Mouse (Mus musculus): ENCODE measurements at regions not wholly inside any gene's neighbourhood (a gene's known extent, or its start where the extent isn't known, plus 50 kb on each side); places are given as distances from the start of the nearest gene placed in this dataset.
"Not testable (repeated sequence)": the region's sequence is repeated elsewhere in the genome, so short reads cannot be mapped to it uniquely, and the experiment has no call there.

DNA sequence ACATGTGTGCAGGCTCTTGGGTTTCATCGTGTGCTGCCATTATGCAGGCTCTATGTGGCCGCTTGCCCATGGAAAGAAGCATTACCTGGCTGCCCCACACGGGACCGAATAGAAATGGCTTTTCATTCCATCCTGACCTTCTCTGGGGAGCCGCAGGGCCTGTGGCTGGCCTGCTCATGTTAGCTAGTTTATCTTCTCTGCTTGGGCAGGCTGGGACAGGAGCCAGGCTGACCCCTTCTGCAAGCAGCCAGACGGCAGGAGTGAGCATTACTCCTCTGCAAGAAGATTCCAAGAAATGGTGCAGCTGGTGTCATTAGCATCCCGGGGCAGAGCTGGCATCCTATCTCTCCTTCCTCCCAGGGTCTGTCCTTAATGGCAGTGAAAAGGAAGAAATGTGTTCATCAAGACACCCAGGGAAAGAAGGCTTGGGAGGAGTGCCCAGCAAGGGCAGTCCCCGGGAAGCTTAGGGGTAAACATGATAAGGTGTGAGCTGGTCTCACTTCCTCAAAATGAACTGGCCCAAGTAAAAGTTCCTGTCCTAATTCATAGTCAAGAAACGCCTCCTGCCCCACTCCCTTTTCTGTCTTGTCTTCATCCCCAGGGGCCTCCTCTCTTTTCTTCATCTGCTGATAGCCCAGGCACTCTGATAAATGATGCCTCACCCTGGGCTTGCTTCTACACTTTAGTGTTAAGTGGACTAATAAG, 178.9 kb upstream of the Myt1l start:
- Histone ChIP-seq H3K27me3 (ENCODE audit: control insufficient read depth, insufficient read depth, low read length) (no peaks in the 10 kb centered on the region), H3K79me2 (replicated peaks; ENCODE audit: control insufficient read depth, insufficient read depth, low read length) (no peaks in the 10 kb centered on the region), H3K9ac (ENCODE audit: low read depth, low read length) (no peak overlapping the region), H3K36me3 (ENCODE audit: control insufficient read depth, insufficient read depth, low read length) (no peaks in the 10 kb centered on the region), H3K4me3 (no peak overlapping the region), H3K27ac (no peak overlapping the region), H3K4me1 (ENCODE audit: control insufficient read depth, insufficient read depth, low read length) (peaks cover 5% of the 10 kb centered on the region; the same call in 1 of the 2 replicates)
- 30% methylated on average over 9 of the region's 9 CpGs for WGBS
- intact Hi-C loops (cut with DNase I): no loop called here
- TF ChIP-seq POLR2A (IDR thresholded peaks at IDR 0.05; ENCODE audit: insufficient read depth, low read depth, low read length) (no peak), EP300 (IDR thresholded peaks at IDR 0.05; ENCODE audit: insufficient read depth, low read depth, low read length) (no peak), CTCF (IDR thresholded peaks at IDR 0.05) (no peak)
- DNase-seq: peak in 1 of 2 experiments; percentile 6

DNA sequence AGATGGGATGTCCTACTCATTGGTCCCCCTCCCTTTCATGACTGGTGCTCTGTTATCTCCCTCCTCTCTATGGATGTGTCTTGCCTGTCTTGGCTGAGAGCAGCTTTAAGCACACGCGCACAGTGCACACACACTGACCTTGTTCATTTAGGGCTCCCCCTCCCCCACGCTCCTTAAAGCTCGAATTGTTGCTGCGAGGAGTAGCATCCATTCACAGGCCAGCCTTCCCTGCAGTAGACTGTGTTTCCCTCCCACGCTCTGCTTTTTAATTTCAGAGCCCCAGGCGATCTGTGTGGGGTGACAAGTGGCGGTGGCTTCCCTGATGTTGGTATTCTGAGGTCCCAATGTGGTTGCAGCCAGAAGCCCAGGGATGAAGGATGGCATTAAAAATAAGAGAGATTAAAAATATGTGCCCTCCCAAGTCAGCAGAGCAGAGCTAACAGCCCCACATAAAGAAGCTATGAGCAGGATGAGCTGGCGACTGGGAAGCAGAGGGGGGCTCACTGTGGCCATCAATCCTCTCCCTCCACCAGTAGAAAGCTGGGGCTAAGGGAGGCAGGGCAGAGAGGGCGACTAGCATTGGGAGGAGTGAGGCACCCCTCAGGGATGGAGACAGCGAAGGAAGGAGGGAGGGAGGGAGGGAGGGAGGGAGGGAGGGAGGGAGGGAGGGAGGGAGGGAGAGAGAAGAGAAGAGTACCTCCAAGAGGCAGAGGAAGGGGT, 174.2 kb upstream of the Myt1l start:
- no peak for TF ChIP-seq CTCF (IDR thresholded peaks at IDR 0.05)
- no peak for TF ChIP-seq POLR2A (IDR thresholded peaks at IDR 0.05; ENCODE audit: insufficient read depth, low read depth, low read length)
- TF ChIP-seq EP300 (IDR thresholded peaks at IDR 0.05; ENCODE audit: insufficient read depth, low read depth, low read length): no peak
- Histone ChIP-seq H3K27ac (no peak overlapping the region), H3K4me1 (ENCODE audit: control insufficient read depth, insufficient read depth, low read length) (no peaks in the 10 kb centered on the region), H3K36me3 (ENCODE audit: control insufficient read depth, insufficient read depth, low read length) (no peaks in the 10 kb centered on the region), H3K9ac (ENCODE audit: low read depth, low read length) (no peak overlapping the region), H3K4me3 (no peak overlapping the region), H3K79me2 (replicated peaks; ENCODE audit: control insufficient read depth, insufficient read depth, low read length) (no peaks in the 10 kb centered on the region), H3K27me3 (ENCODE audit: control insufficient read depth, insufficient read depth, low read length) (no peaks in the 10 kb centered on the region)
- WGBS: 70% methylated on average over 9 of the region's 11 CpGs
- no peak for DNase-seq
- intact Hi-C loops (cut with DNase I): no loop called here

DNA sequence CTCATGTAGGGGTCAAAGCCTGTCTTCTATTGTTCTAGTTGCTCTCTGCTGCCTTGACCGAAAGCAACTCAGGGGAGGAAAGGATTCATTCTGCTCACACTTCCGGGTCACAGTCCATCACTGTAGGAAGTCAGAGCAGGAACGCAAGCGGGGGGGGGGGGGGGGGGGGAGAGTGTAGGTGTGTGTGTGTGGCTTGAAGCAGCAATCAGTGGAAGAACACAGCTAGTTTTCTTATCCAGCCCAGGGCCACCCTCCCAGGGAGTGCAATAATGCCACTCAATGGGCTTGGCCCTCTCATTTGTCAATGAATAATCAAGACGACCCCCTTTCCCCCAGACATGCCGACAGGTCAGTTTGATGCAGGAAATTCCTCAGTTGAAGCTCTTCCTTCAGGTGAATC, 173.4 kb upstream of the Myt1l start:
- DNase-seq: no peak
- Histone ChIP-seq H3K4me1 (ENCODE audit: control insufficient read depth, insufficient read depth, low read length) (no peaks in the 10 kb centered on the region), H3K27me3 (ENCODE audit: control insufficient read depth, insufficient read depth, low read length) (no peaks in the 10 kb centered on the region), H3K4me3 (no peak overlapping the region), H3K9ac (ENCODE audit: low read depth, low read length) (no peak overlapping the region), H3K36me3 (ENCODE audit: control insufficient read depth, insufficient read depth, low read length) (no peaks in the 10 kb centered on the region), H3K27ac (no peak overlapping the region), H3K79me2 (replicated peaks; ENCODE audit: control insufficient read depth, insufficient read depth, low read length) (no peaks in the 10 kb centered on the region)
- intact Hi-C loops (cut with DNase I): no loop called here
- 26% methylated on average over 6 of the region's 6 CpGs for WGBS
- TF ChIP-seq CTCF (IDR thresholded peaks at IDR 0.05): no peak
- no peak for TF ChIP-seq POLR2A (IDR thresholded peaks at IDR 0.05; ENCODE audit: insufficient read depth, low read depth, low read length)
- no peak for TF ChIP-seq EP300 (IDR thresholded peaks at IDR 0.05; ENCODE audit: insufficient read depth, low read depth, low read length)

DNA sequence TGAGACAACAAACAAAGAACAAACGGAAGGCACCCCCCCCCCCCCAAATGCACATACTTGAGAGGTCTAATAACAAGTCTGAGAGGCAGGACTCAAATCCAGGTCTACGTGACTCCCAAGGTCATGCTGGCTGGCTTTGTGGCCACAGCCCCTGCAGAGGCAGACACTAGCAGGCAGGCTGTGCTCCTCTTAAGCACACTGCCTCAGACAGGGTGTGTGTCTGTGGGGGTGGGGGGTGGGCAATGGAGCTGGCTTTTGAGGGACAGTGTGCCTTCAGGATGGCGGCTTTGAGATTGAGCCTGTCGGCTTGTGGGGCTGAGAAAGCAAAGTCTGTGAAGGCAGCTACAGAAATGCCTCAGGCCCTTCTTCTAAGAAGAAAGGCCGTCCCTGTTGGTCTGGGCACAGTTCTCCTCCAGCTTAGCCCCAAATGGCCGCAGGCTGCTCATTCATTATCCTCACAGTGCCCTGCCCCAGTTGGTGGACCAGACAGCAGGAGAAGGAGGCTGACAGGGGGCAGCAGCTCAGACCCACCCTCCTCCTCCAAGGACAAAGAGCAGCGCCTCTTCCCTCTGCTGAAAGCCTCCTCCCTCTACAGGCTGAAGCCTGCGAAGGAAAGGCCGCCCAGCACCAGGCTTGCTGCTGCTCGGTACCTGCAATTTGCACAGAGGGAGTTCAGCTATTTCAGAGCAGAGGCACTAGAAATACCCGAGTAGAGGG, 171.3 kb upstream of the Myt1l start:
- no peaks in the 10 kb centered on the region for H3K27me3 ChIP-seq (ENCODE audit: control insufficient read depth, insufficient read depth, low read length)
- H3K4me1 ChIP-seq (ENCODE audit: control insufficient read depth, insufficient read depth, low read length): no peaks in the 10 kb centered on the region
- DNase-seq: no peak
- no peak overlapping the region for H3K9ac ChIP-seq (ENCODE audit: low read depth, low read length)
- H3K79me2 ChIP-seq (replicated peaks; ENCODE audit: control insufficient read depth, insufficient read depth, low read length): no peaks in the 10 kb centered on the region
- H3K36me3 ChIP-seq (ENCODE audit: control insufficient read depth, insufficient read depth, low read length): no peaks in the 10 kb centered on the region
- intact Hi-C loops (cut with DNase I): no loop called here
- TF ChIP-seq EP300 (IDR thresholded peaks at IDR 0.05; ENCODE audit: insufficient read depth, low read depth, low read length) (no peak), CTCF (IDR thresholded peaks at IDR 0.05) (no peak), POLR2A (IDR thresholded peaks at IDR 0.05; ENCODE audit: insufficient read depth, low read depth, low read length) (no peak)
- H3K27ac ChIP-seq: no peak overlapping the region
- WGBS: 68% methylated on average over 11 of the region's 11 CpGs
- no peak overlapping the region for H3K4me3 ChIP-seq

DNA sequence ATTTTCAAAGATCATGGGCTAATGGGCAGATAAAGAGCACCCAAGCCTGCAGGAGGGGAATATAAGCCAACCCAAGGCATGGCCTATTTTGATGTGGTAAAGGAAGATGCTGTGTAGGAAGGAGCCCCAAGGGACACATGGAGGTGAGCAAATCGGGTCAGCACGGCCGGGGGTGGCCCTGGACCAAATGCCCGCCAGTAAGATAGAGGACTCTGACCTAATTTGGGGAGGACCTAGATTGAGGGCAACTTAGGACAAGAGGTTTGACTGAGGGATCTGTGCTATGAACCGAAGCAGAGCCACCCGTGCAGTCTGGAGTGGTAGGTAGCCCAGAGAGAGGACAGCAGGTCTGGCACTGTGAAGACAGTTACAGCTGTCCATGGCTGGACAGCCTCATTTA, 166.9 kb upstream of the Myt1l start:
- no peaks in the 10 kb centered on the region for H3K4me1 ChIP-seq (ENCODE audit: control insufficient read depth, insufficient read depth, low read length)
- DNase-seq: no peak
- H3K9ac ChIP-seq (ENCODE audit: low read depth, low read length): no peak overlapping the region
- intact Hi-C loops (cut with DNase I): no loop called here
- TF ChIP-seq EP300 (IDR thresholded peaks at IDR 0.05; ENCODE audit: insufficient read depth, low read depth, low read length): no peak
- no peak for TF ChIP-seq CTCF (IDR thresholded peaks at IDR 0.05)
- TF ChIP-seq POLR2A (IDR thresholded peaks at IDR 0.05; ENCODE audit: insufficient read depth, low read depth, low read length): no peak
- H3K27me3 ChIP-seq (ENCODE audit: control insufficient read depth, insufficient read depth, low read length): no peaks in the 10 kb centered on the region
- H3K79me2 ChIP-seq (replicated peaks; ENCODE audit: control insufficient read depth, insufficient read depth, low read length): no peaks in the 10 kb centered on the region
- no peak overlapping the region for H3K4me3 ChIP-seq
- no peaks in the 10 kb centered on the region for H3K36me3 ChIP-seq (ENCODE audit: control insufficient read depth, insufficient read depth, low read length)
- H3K27ac ChIP-seq: no peak overlapping the region
- 75% methylated on average over 6 of the region's 6 CpGs for WGBS

DNA sequence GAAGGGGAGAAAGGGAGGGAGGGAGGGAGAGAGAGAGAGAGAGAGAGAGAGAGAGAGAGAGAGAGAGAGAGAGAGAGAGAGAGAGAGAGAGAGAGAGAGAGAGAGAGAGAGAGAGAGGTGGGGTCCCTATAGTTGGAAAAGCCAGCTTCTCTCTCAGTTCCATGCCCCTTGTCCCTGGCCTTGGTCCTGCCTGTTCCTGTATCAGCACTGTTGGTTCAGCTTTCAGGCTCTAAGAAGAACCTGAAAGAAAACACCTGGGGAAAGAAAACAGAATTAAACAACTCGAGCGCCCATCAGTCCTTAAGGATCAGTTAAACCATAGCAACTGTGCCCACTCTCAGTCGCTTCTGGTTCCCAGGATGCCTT, 160.5 kb upstream of the Myt1l start:
- H3K79me2 ChIP-seq (replicated peaks; ENCODE audit: control insufficient read depth, insufficient read depth, low read length); H3K9ac ChIP-seq (ENCODE audit: low read depth, low read length); intact Hi-C loops (cut with DNase I); H3K4me1 ChIP-seq (ENCODE audit: control insufficient read depth, insufficient read depth, low read length); H3K4me3 ChIP-seq; H3K36me3 ChIP-seq (ENCODE audit: control insufficient read depth, insufficient read depth, low read length); H3K27me3 ChIP-seq (ENCODE audit: control insufficient read depth, insufficient read depth, low read length); DNase-seq; H3K27ac ChIP-seq: not testable (repeated sequence)
- WGBS: 56% methylated on average over 3 of the region's 3 CpGs

Measured in heart, adult 2 months (tissue).